Mouse (Mus musculus): Measurements from ENCODE around the gene Ntn1.
A peak's percentile ranks its signal among the peaks of the same experiment; 100 is the strongest.

The Ntn1 gene

GRCm38 (mm10) chr11:68400727-68401219 is at the start of gene Ntn1:
Ntn1 (minus strand) TSS chr11:68400823.
- no peak for DNase-seq (ENCODE audit: low spot score)

- no peak for DNase-seq (ENCODE audit: low spot score)
These were observed 47.7 kb upstream of the Ntn1 start for GRCm38 (mm10) chr11:68448356-68448755.

- DNase-seq (ENCODE audit: low spot score) = no peak
These were observed 46.6 kb upstream of the Ntn1 start for GRCm38 (mm10) chr11:68447242-68447641.

- DNase-seq (ENCODE audit: low spot score) = no peak
These were observed 45.9 kb upstream of the Ntn1 start for GRCm38 (mm10) chr11:68446547-68446946.

GRCm38 (mm10) chr11:68445901-68446300 is 45.3 kb upstream of the Ntn1 start:
- no peak for DNase-seq (ENCODE audit: low spot score)

GRCm38 (mm10) chr11:68442983-68443638 is 42.5 kb upstream of the Ntn1 start:
- DNase-seq (ENCODE audit: low spot score) = no peak

GRCm38 (mm10) chr11:68442346-68442745 is 41.7 kb upstream of the Ntn1 start:
- no peak for DNase-seq (ENCODE audit: low spot score)

- no peak for DNase-seq (ENCODE audit: low spot score)
These were observed 40.3 kb upstream of the Ntn1 start for GRCm38 (mm10) chr11:68440965-68441364.

- no peak for DNase-seq (ENCODE audit: low spot score)
These were observed 39.5 kb upstream of the Ntn1 start for GRCm38 (mm10) chr11:68440100-68440499.

GRCm38 (mm10) chr11:68436376-68436775 is 35.8 kb upstream of the Ntn1 start:
- DNase-seq (ENCODE audit: low spot score) = no peak

- no peak for DNase-seq (ENCODE audit: low spot score)
These were observed 35.0 kb upstream of the Ntn1 start for GRCm38 (mm10) chr11:68435601-68436000.

- no peak for DNase-seq (ENCODE audit: low spot score)
These were observed 34.1 kb upstream of the Ntn1 start for GRCm38 (mm10) chr11:68434697-68435096.

GRCm38 (mm10) chr11:68433534-68433933 is 32.9 kb upstream of the Ntn1 start:
- DNase-seq (ENCODE audit: low spot score) = no peak

GRCm38 (mm10) chr11:68432361-68433021 is 31.9 kb upstream of the Ntn1 start:
- DNase-seq (ENCODE audit: low spot score) = no peak

GRCm38 (mm10) chr11:68431699-68432360 is 31.2 kb upstream of the Ntn1 start, which contains the start of gene Pik3r5:
Pik3r5 (plus strand) TSS chr11:68432121.
- peak; percentile 62 for DNase-seq (ENCODE audit: low spot score)

- no peak for DNase-seq (ENCODE audit: low spot score)
These were observed 30.0 kb upstream of the Ntn1 start for GRCm38 (mm10) chr11:68430662-68431061.

GRCm38 (mm10) chr11:68427083-68427570 is 26.5 kb upstream of the Ntn1 start:
- no peak for DNase-seq (ENCODE audit: low spot score)

- no peak for DNase-seq (ENCODE audit: low spot score)
These were observed 25.1 kb upstream of the Ntn1 start for GRCm38 (mm10) chr11:68425492-68426315.

GRCm38 (mm10) chr11:68417831-68418230 is 17.2 kb upstream of the Ntn1 start:
- DNase-seq (ENCODE audit: low spot score) = no peak

- DNase-seq (ENCODE audit: low spot score) = no peak
These were observed 16.4 kb upstream of the Ntn1 start for GRCm38 (mm10) chr11:68417001-68417400.

GRCm38 (mm10) chr11:68408127-68408526 is 7.5 kb upstream of the Ntn1 start:
- peak; percentile 56 for DNase-seq (ENCODE audit: low spot score)
